Mouse (Mus musculus) hindbrain, embryonic 13.5 days (tissue): Measurements from ENCODE around the gene Pcgf1. TPM values are rescaled to one million over a fixed set of nuclear protein-coding genes. Genes with fewer than 3 reads are reported as not detected.

Experiments
- ATAC-seq: fragments of 200-750 bp; cut with Nextera tagmentation; 2 replicates; pipeline ENCODE4 v1.8.0; 2017; ENCODE audit warnings: moderate TSS enrichment; ENCODE audit not compliant: low FRiP score
- H3K27ac ChIP-seq: fragments of 300-500 bp; sonication (generic); 2 replicates; pipeline ENCODE4 v1.5.1; 2015; ENCODE audit warnings: inconsistent platforms, mild to moderate bottlenecking, moderate library complexity
- H3K27me3 ChIP-seq: fragments of 300-500 bp; sonication (generic); 2 replicates; pipeline ENCODE4 v1.6.1; 2015; ENCODE audit warnings: mild to moderate bottlenecking, inconsistent platforms
- H3K36me3 ChIP-seq: fragments of 300-500 bp; sonication (generic); 2 replicates; pipeline ENCODE4 v1.6.1; 2015; ENCODE audit warnings: mild to moderate bottlenecking, inconsistent platforms
- H3K4me1 ChIP-seq: fragments of 300-500 bp; sonication (generic); replicated peaks from 2 replicates; pipeline ENCODE4 v1.6.1; 2015; ENCODE audit warnings: inconsistent platforms
- H3K4me2 ChIP-seq: fragments of 300-500 bp; sonication (generic); 2 replicates; pipeline ENCODE4 v1.6.1; 2015; ENCODE audit warnings: inconsistent platforms, mild to moderate bottlenecking, moderate library complexity
- H3K4me3 ChIP-seq: fragments of 300-500 bp; sonication (generic); 2 replicates; pipeline ENCODE4 v1.5.1; 2015; ENCODE audit warnings: mild to moderate bottlenecking, inconsistent platforms
- H3K9ac ChIP-seq: fragments of 300-500 bp; sonication (generic); 2 replicates; pipeline ENCODE4 v1.6.1; 2015; ENCODE audit warnings: mild to moderate bottlenecking, inconsistent platforms
- H3K9me3 ChIP-seq: fragments of 300-500 bp; sonication (generic); 2 replicates; pipeline ENCODE4 v1.6.1; 2016; ENCODE audit warnings: inconsistent platforms
- WGBS: fragments of 180-500 bp; shearing (Covaris S2); methylation state at CpG from one replicate; pipeline ENCODE4 v1.1.7; 2015; 5-methylcytosine and 5-hydroxymethylcytosine counted together
- polyA plus RNA-seq: library from polyadenylated mRNA; unstranded; fragments of >200 nt; fragmentation: Nextera tagmentation; extraction: Ambion mirVana; gene quantifications from 2 replicates; pipeline ENCODE4 v1.2.1, GENCODE M21; 2015

Gene Pcgf1
- polyA plus RNA-seq, 1 experiment from 2014 or later, result 47.1 TPM

GRCm38 (mm10) chr6:83068706-83069487 lies 8.8 kb upstream of the Pcgf1 start:
- Histone ChIP-seq H3K4me3 (peak overlapping the region; percentile 23), H3K27ac (no peak overlapping the region), H3K4me2 (peak overlapping the region; percentile 36; the same call in 1 of the 2 replicates), H3K9me3 (no peaks in the 10 kb centered on the region), H3K36me3 (no peaks in the 10 kb centered on the region), H3K9ac (0 out of 2 replicates have a peak overlapping the region, but pooled peaks have one; percentile 9), H3K27me3 (peaks cover 99% of the 10 kb centered on the region), H3K4me1 (peaks cover 28% of the 10 kb centered on the region)
- ATAC-seq, result no peak
- 1% methylated on average over 71 of the region's 81 CpGs for WGBS

GRCm38 (mm10) chr6:83069488-83070246 lies 8.0 kb upstream of the Pcgf1 start:
- H3K36me3 ChIP-seq, result no peaks in the 10 kb centered on the region
- ATAC-seq, result no peak
- H3K27me3 ChIP-seq, result peaks cover 99% of the 10 kb centered on the region
- peak overlapping the region; percentile 21 for H3K4me3 ChIP-seq
- peak overlapping the region; percentile 11; the same call in 1 of the 2 replicates for H3K4me2 ChIP-seq
- WGBS, result 2% methylated on average over 66 of the region's 69 CpGs
- H3K9ac ChIP-seq, result no peak overlapping the region
- H3K9me3 ChIP-seq, result no peaks in the 10 kb centered on the region
- no peak overlapping the region for H3K27ac ChIP-seq
- peaks cover 28% of the 10 kb centered on the region for H3K4me1 ChIP-seq

- ATAC-seq, result no peak
- H3K4me1 ChIP-seq, result peaks cover 28% of the 10 kb centered on the region
- H3K36me3 ChIP-seq, result no peaks in the 10 kb centered on the region
- H3K27me3 ChIP-seq, result peaks cover 99% of the 10 kb centered on the region
- WGBS, result 0% methylated on average over 9 of the region's 10 CpGs
- H3K9ac ChIP-seq, result no peak within 1 kb of the TSS
- H3K4me2 ChIP-seq, result peak within 1 kb of the TSS; percentile 11; the same call in 1 of the 2 replicates
- no peaks in the 10 kb centered on the region for H3K9me3 ChIP-seq
- H3K4me3 ChIP-seq, result peak within 1 kb of the TSS; percentile 23
- H3K27ac ChIP-seq, result no peak within 1 kb of the TSS
Measured at GRCm38 (mm10) chr6:83070247-83070310, 7.6 kb upstream of the Pcgf1 start, which contains the start of gene Tlx2. Gene Tlx2 (minus strand): TSS chr6:83070293.

GRCm38 (mm10) chr6:83070311-83071219 lies 7.1 kb upstream of the Pcgf1 start:
- peaks cover 28% of the 10 kb centered on the region for H3K4me1 ChIP-seq
- H3K27ac ChIP-seq, result no peak overlapping the region
- no peaks in the 10 kb centered on the region for H3K36me3 ChIP-seq
- H3K9me3 ChIP-seq, result no peaks in the 10 kb centered on the region
- peak overlapping the region; percentile 21 for H3K4me3 ChIP-seq
- H3K27me3 ChIP-seq, result peaks cover 99% of the 10 kb centered on the region
- H3K4me2 ChIP-seq, result peak overlapping the region; percentile 11; the same call in 1 of the 2 replicates
- no peak overlapping the region for H3K9ac ChIP-seq
- under 1% methylated on average over 56 of the region's 58 CpGs for WGBS
- ATAC-seq, result no peak; the same call in 1 of the 2 replicates

- Histone ChIP-seq H3K36me3 (no peaks in the 10 kb centered on the region), H3K4me1 (peaks cover 28% of the 10 kb centered on the region), H3K4me2 (no peak overlapping the region), H3K9me3 (no peaks in the 10 kb centered on the region), H3K4me3 (0 out of 2 replicates have a peak overlapping the region, but pooled peaks have one; percentile 4), H3K27me3 (peaks cover 99% of the 10 kb centered on the region), H3K27ac (no peak overlapping the region), H3K9ac (no peak overlapping the region)
- WGBS, result 0% methylated on average over 24 of the region's 24 CpGs
- no peak for ATAC-seq
Measured at GRCm38 (mm10) chr6:83071220-83071619, 6.4 kb upstream of the Pcgf1 start.

- Histone ChIP-seq H3K36me3 (no peaks in the 10 kb centered on the region), H3K27me3 (peaks cover 72% of the 10 kb centered on the region), H3K9me3 (no peaks in the 10 kb centered on the region), H3K4me1 (peaks cover 33% of the 10 kb centered on the region), H3K4me3 (no peak overlapping the region), H3K9ac (no peak overlapping the region), H3K27ac (no peak overlapping the region), H3K4me2 (no peak overlapping the region)
- WGBS, result 25% methylated on average over 2 of the region's 2 CpGs
- ATAC-seq, result no peak
Measured at GRCm38 (mm10) chr6:83074979-83075378, 2.7 kb upstream of the Pcgf1 start.

- peaks cover 23% of the 10 kb centered on the region for H3K36me3 ChIP-seq
- ATAC-seq, result peak; percentile 95
- H3K4me2 ChIP-seq, result peak overlapping the region; percentile 94
- under 1% methylated on average over 46 of the region's 46 CpGs for WGBS
- H3K4me3 ChIP-seq, result peak overlapping the region; percentile 77
- peaks cover 25% of the 10 kb centered on the region for H3K4me1 ChIP-seq
- H3K27me3 ChIP-seq, result peaks cover 56% of the 10 kb centered on the region
- H3K27ac ChIP-seq, result peak overlapping the region; percentile 94
- H3K9ac ChIP-seq, result peak overlapping the region; percentile 88
- H3K9me3 ChIP-seq, result no peaks in the 10 kb centered on the region
Measured at GRCm38 (mm10) chr6:83078324-83078858, 722 bp downstream of the Pcgf1 start.

- no peak for ATAC-seq
- Histone ChIP-seq H3K4me1 (peaks cover 25% of the 10 kb centered on the region), H3K27me3 (peaks cover 56% of the 10 kb centered on the region), H3K4me2 (0 out of 2 replicates have a peak overlapping the region, but pooled peaks have one; percentile 81), H3K9ac (no peak overlapping the region), H3K36me3 (peaks cover 23% of the 10 kb centered on the region), H3K9me3 (no peaks in the 10 kb centered on the region), H3K27ac (no peak overlapping the region), H3K4me3 (no peak overlapping the region)
- WGBS, result 93% methylated on average over 5 of the region's 5 CpGs
Measured at GRCm38 (mm10) chr6:83080210-83080609, 2.5 kb downstream of the Pcgf1 start.

GRCm38 (mm10) chr6:83083497-83083896 lies 5.8 kb downstream of the Pcgf1 start:
- no peak overlapping the region for H3K27ac ChIP-seq
- H3K4me2 ChIP-seq, result no peak overlapping the region
- ATAC-seq, result no peak
- H3K4me3 ChIP-seq, result no peak overlapping the region
- peaks cover 23% of the 10 kb centered on the region for H3K36me3 ChIP-seq
- WGBS, result 13% methylated on average over 5 of the region's 5 CpGs
- H3K27me3 ChIP-seq, result peaks cover 68% of the 10 kb centered on the region
- H3K4me1 ChIP-seq, result peaks cover 31% of the 10 kb centered on the region
- no peaks in the 10 kb centered on the region for H3K9me3 ChIP-seq
- H3K9ac ChIP-seq, result no peak overlapping the region; the same call in 1 of the 2 replicates

GRCm38 (mm10) chr6:83084477-83084876 lies 6.8 kb downstream of the Pcgf1 start:
- Histone ChIP-seq H3K4me2 (no peak overlapping the region), H3K9me3 (no peaks in the 10 kb centered on the region), H3K36me3 (peaks cover 23% of the 10 kb centered on the region), H3K27me3 (peaks cover 78% of the 10 kb centered on the region), H3K27ac (no peak overlapping the region), H3K4me3 (no peak overlapping the region), H3K9ac (no peak overlapping the region), H3K4me1 (peaks cover 23% of the 10 kb centered on the region)
- no peak for ATAC-seq
- 5% methylated on average over 6 of the region's 6 CpGs for WGBS

- no peak within 1 kb of the TSS; the same call in 1 of the 2 replicates for H3K4me2 ChIP-seq
- peaks cover 97% of the 10 kb centered on the region for H3K27me3 ChIP-seq
- ATAC-seq, result no peak
- H3K9ac ChIP-seq, result no peak within 1 kb of the TSS
- H3K4me3 ChIP-seq, result peak within 1 kb of the TSS; percentile 17; the same call in 1 of the 2 replicates
- peaks cover 11% of the 10 kb centered on the region for H3K36me3 ChIP-seq
- H3K4me1 ChIP-seq, result peaks cover 14% of the 10 kb centered on the region
- H3K27ac ChIP-seq, result no peak within 1 kb of the TSS
- H3K9me3 ChIP-seq, result no peaks in the 10 kb centered on the region
- 4% methylated on average over 35 of the region's 42 CpGs for WGBS
Measured at GRCm38 (mm10) chr6:83086121-83087035, 8.7 kb downstream of the Pcgf1 start, which contains the start of gene Lbx2. Gene Lbx2 (plus strand): TSS chr6:83086367.
